Mouse (Mus musculus) intestine, postnatal 0 days (tissue): Measurements from ENCODE around the gene Insl3. TPM values are rescaled to one million over a fixed set of nuclear protein-coding genes. Genes with fewer than 3 reads are reported as not detected.

Source experiments
- ATAC-seq: fragments of 200-750 bp; cut with Nextera tagmentation; 2 replicates; pipeline ENCODE4 v1.8.0; 2017; ENCODE audit warnings: mild to moderate bottlenecking, moderate TSS enrichment, moderate library complexity
- H3K27ac ChIP-seq: fragments of 300-500 bp; sonication (generic); 2 replicates; pipeline ENCODE4 v1.5.1; 2014; ENCODE audit warnings: mild to moderate bottlenecking, low read depth, low read length, moderate library complexity
- H3K27me3 ChIP-seq: fragments of 300-500 bp; sonication (generic); replicated peaks from 2 replicates; pipeline ENCODE4 v1.6.1; 2014; ENCODE audit warnings: low read length, mixed read lengths; ENCODE audit not compliant: control insufficient read depth, insufficient read depth
- H3K36me3 ChIP-seq: fragments of 300-500 bp; sonication (generic); 2 replicates; pipeline ENCODE4 v1.6.1; 2014; ENCODE audit warnings: mild to moderate bottlenecking, moderate library complexity; ENCODE audit not compliant: control insufficient read depth, insufficient read depth
- H3K4me1 ChIP-seq: fragments of 300-500 bp; sonication (generic); replicated peaks from 2 replicates; pipeline ENCODE4 v1.6.1; 2014; ENCODE audit warnings: antibody characterized with exemption, low read length, mixed read lengths; ENCODE audit not compliant: control insufficient read depth, insufficient read depth
- H3K4me2 ChIP-seq: fragments of 300-500 bp; sonication (generic); replicated peaks from 2 replicates; pipeline ENCODE4 v1.6.1; 2014; ENCODE audit warnings: low read depth, mild to moderate bottlenecking, moderate library complexity
- H3K4me3 ChIP-seq: fragments of 300-500 bp; sonication (generic); 2 replicates; pipeline ENCODE4 v1.5.1; 2014; ENCODE audit warnings: low read depth, low read length
- H3K9ac ChIP-seq: fragments of 300-500 bp; sonication (generic); 2 replicates; pipeline ENCODE4 v1.6.1; 2014; ENCODE audit warnings: mild to moderate bottlenecking, low read depth, low read length
- H3K9me3 ChIP-seq: fragments of 300-500 bp; sonication (generic); 2 replicates; pipeline ENCODE4 v1.6.1; 2016; ENCODE audit warnings: mixed run types; ENCODE audit not compliant: control insufficient read depth
- CTCF ChIP-seq: sonication (generic); IDR thresholded peaks from 2 replicates; pipeline ENCODE4 v1.5.1; 2016; ENCODE audit warnings: low read depth, mild to moderate bottlenecking, control low read depth, antibody characterized with exemption, moderate library complexity
- WGBS: fragments of 180-500 bp; shearing (Covaris S2); extraction: QIAGEN DNeasy Blood & Tissue Kit; methylation state at CpG from one replicate; pipeline ENCODE4 v1.1.7; 2014; 5-methylcytosine and 5-hydroxymethylcytosine counted together
- polyA plus RNA-seq: library from polyadenylated mRNA; unstranded; fragments of >200 nt; fragmentation: Nextera tagmentation; extraction: Ambion mirVana; gene quantifications from 2 replicates; pipeline ENCODE4 v1.2.1, GENCODE M21; 2015

The Insl3 gene
- polyA plus RNA-seq, 1 experiment from 2014 or later: 2.5 TPM

DNA sequence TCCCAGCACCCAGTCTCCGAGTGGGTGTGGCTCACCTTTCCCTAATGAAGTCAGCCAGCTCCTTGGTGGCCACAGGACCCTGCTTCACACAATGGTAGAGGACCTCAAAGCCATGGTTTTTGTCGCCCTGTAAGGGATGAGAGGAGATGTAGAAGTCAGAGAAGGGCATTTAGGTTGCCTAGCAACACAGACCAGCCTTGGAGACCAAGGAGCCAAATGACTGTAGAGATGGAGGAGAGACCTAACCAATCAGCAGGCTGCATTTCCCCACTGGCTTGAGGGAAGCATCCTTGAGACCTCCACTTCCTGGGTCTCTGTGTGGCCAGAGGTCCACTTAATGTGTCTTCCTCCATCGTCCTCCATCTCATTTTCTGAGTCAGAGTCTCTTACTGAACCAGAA, 29.2 kb downstream of the Insl3 start:
- no peak overlapping the region for H3K9ac ChIP-seq
- 50% methylated on average over 3 of the region's 3 CpGs for WGBS
- H3K27me3 ChIP-seq: no peaks in the 10 kb centered on the region
- TF ChIP-seq CTCF: no peak
- no peak for ATAC-seq
- no peak overlapping the region for H3K27ac ChIP-seq
- H3K9me3 ChIP-seq: no peaks in the 10 kb centered on the region
- H3K36me3 ChIP-seq: no peaks in the 10 kb centered on the region
- no peak overlapping the region for H3K4me3 ChIP-seq
- H3K4me1 ChIP-seq: peaks cover 3% of the 10 kb centered on the region; the same call in 1 of the 2 replicates
- no peak overlapping the region for H3K4me2 ChIP-seq

DNA sequence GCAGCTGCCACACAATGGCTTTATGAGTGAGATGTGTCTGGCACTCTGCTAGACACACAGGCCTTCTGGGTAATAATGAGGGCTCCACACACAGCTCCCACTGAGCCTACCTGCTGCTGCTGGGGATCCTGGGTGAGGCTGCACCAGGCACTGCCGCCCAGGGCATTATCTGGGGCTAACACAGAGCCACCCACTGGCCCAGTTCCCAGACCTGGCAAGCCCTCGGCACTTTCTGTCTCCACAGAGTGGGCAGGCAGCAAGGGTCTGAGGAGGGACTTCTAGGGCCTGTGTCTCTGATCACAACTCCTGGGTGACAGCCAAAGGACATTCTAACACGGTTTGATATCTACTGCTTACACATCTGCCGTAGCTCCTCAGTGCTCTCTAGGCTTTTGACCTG, 30.2 kb downstream of the Insl3 start:
- no peak overlapping the region for H3K4me2 ChIP-seq
- H3K9ac ChIP-seq: no peak overlapping the region
- H3K27me3 ChIP-seq: no peaks in the 10 kb centered on the region
- no peaks in the 10 kb centered on the region for H3K36me3 ChIP-seq
- H3K27ac ChIP-seq: no peak overlapping the region
- no peak for TF ChIP-seq CTCF
- no peak for ATAC-seq
- peaks cover 3% of the 10 kb centered on the region; the same call in 1 of the 2 replicates for H3K4me1 ChIP-seq
- no peaks in the 10 kb centered on the region for H3K9me3 ChIP-seq
- H3K4me3 ChIP-seq: no peak overlapping the region
- WGBS: 70% methylated on average over 4 of the region's 4 CpGs

DNA sequence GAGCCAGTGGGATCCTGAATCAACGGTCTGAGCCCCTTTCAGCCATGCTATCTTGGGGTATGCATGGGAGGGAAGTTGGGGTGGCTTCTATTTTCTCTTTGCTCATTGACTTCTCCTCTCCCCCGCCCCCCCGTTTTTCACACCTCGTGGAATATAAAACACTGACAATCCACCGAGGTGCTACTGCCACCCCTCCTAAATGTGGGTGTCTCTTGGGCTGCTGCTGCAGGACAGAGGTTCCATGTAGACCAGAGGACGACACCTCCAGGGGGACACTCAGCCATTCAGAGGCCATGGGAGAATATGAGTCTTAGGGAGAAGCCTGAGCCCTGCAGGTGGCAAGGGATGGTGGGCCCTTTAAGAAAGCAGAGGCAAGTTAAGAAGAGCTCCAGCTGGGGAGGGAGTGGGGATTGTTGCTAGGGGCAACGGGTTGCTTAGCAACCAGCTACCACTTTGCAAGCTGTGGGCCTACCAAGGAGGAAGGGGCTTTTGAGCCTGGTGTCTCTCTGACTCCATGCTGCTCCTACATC, 31.0 kb downstream of the Insl3 start:
- 0 out of 2 replicates have a peak, but pooled peaks cover under 1% of the 10 kb centered on the region for H3K27me3 ChIP-seq
- no peaks in the 10 kb centered on the region for H3K9me3 ChIP-seq
- ATAC-seq: no peak
- 47% methylated on average over 7 of the region's 7 CpGs for WGBS
- no peak for TF ChIP-seq CTCF
- no peak overlapping the region for H3K9ac ChIP-seq
- no peak overlapping the region for H3K27ac ChIP-seq
- peaks cover 3% of the 10 kb centered on the region; the same call in 1 of the 2 replicates for H3K4me1 ChIP-seq
- H3K4me3 ChIP-seq: no peak overlapping the region
- no peak overlapping the region for H3K4me2 ChIP-seq
- no peaks in the 10 kb centered on the region for H3K36me3 ChIP-seq

DNA sequence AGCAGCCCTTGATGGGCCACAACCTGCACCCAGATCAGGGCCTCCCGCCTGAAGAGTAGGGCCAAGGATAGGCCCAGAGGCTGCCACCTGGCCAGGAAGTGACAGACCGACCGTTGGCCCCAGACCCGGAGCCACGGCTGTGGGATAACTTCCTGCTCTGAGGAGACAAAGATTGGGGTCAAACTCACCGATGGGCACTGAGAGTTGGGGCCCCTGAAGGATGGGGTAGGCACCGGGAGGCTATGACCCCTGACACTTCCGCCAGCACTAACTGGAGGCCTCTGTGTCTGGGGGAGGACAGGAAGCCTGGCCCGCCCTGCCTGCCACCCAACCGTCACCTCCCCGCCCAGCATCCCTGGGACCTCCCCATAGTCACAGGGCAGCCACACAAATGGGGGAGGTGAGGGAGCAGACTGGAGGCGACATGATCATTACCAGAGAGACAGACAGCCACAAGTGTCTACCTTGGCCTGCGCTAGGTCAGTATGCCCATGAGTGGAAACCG, 34.1 kb downstream of the Insl3 start:
- no peaks in the 10 kb centered on the region for H3K9me3 ChIP-seq
- no peak overlapping the region for H3K4me2 ChIP-seq
- peaks cover 9% of the 10 kb centered on the region; the same call in 1 of the 2 replicates for H3K27me3 ChIP-seq
- TF ChIP-seq CTCF: no peak
- H3K9ac ChIP-seq: no peak overlapping the region
- ATAC-seq: no peak
- H3K4me1 ChIP-seq: no peaks in the 10 kb centered on the region
- H3K4me3 ChIP-seq: no peak overlapping the region
- H3K36me3 ChIP-seq: no peaks in the 10 kb centered on the region
- WGBS: 59% methylated on average over 14 of the region's 14 CpGs
- no peak overlapping the region for H3K27ac ChIP-seq

DNA sequence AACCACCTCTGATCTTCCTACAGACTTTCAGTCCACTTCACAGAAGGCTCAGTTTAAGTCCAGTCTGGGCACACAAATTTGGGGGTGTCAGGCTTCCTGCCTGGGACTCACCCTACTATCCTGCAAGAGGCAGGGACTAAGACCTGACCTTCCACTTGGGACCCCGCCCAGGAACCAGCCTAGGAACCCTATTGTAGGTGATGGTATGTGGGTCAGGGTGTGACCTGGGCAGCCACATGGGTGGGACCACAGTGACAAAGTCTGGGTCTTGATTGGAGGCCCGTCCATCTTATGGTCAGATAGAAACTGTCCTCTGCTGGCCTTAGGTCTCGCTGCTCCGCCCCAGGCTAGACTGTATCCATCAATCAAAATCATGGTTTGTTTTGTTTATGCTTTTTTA, 35.4 kb downstream of the Insl3 start:
- Histone ChIP-seq H3K9me3 (no peaks in the 10 kb centered on the region), H3K27ac (no peak overlapping the region), H3K27me3 (peaks cover 9% of the 10 kb centered on the region; the same call in 1 of the 2 replicates), H3K4me2 (no peak overlapping the region), H3K36me3 (no peaks in the 10 kb centered on the region), H3K9ac (no peak overlapping the region), H3K4me1 (0 out of 2 replicates have a peak, but pooled peaks cover 5% of the 10 kb centered on the region), H3K4me3 (no peak overlapping the region)
- ATAC-seq: no peak
- 61% methylated on average over 4 of the region's 4 CpGs for WGBS
- TF ChIP-seq CTCF: no peak

DNA sequence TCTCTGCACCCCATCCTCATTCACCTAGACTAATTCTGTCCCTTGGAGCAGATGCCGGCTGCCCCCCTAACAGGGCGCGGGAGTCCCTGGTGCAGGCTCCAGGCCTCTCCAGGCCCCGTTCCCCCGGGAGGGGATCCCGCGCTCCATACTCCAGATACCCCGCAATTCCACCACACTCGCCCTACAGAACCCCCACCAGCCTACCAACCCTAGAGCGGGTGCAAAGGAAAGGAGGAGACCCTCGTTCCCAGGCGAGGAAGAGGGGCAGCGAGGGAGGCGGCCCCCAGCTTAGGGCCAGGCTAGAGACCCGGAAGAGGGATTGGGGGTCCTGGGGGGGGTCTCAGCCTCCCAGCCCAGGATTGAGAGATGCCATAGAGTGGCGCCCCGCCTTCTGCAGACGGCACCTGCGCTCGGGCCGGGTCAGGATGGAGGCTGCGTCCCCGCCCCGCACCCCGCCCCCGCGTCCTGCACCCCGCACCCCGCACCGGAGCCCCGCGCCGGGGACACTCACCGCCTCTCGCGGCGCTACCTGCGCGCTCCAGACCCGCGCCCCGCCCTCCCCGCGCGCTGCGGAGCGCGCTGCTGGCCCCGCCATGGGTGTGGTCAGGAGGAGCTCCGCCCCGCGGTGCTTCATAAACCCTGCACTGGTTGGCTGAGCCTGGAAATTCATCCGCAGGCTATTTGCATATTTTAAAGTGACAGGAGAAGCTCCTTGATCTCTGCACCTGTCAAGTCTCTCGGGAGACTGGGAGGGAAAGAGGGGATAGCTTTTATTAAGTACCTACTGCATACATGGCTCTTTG, 36.3 kb downstream of the Insl3 start, which contains the start of gene Fcho1:
TSS of gene Fcho1 (minus strand) at position 595 of the 803 bp plus-strand sequence.
- Histone ChIP-seq H3K27me3 (peaks cover 9% of the 10 kb centered on the region; the same call in 1 of the 2 replicates), H3K4me3 (peak within 1 kb of the TSS; percentile 54), H3K4me2 (peak within 1 kb of the TSS; percentile 91), H3K27ac (no peak within 1 kb of the TSS), H3K9me3 (no peaks in the 10 kb centered on the region), H3K4me1 (0 out of 2 replicates have a peak, but pooled peaks cover 5% of the 10 kb centered on the region), H3K36me3 (no peaks in the 10 kb centered on the region), H3K9ac (peak within 1 kb of the TSS; percentile 31; the same call in 1 of the 2 replicates)
- ATAC-seq: peak; percentile 87
- no peak for TF ChIP-seq CTCF
- 2% methylated on average over 54 of the region's 54 CpGs for WGBS
